Mouse (Mus musculus) embryonic fibroblast, embryonic 13.5 days (primary cell): ENCODE results near the gene Aldh1a3.

ENCODE experiments used
- CTCF ChIP-seq: IDR thresholded peaks from 2 replicates; pipeline ENCODE4 v1.5.1; 2011; ENCODE audit warnings: mild to moderate bottlenecking, control low read depth, low read length, moderate library complexity, borderline replicate concordance; ENCODE audit not compliant: insufficient read depth
- POLR2A ChIP-seq: IDR thresholded peaks from 2 replicates; pipeline ENCODE4 v1.6.1; 2011; ENCODE audit warnings: low read depth, mild to moderate bottlenecking, control low read depth, low read length, moderate library complexity

DNA sequence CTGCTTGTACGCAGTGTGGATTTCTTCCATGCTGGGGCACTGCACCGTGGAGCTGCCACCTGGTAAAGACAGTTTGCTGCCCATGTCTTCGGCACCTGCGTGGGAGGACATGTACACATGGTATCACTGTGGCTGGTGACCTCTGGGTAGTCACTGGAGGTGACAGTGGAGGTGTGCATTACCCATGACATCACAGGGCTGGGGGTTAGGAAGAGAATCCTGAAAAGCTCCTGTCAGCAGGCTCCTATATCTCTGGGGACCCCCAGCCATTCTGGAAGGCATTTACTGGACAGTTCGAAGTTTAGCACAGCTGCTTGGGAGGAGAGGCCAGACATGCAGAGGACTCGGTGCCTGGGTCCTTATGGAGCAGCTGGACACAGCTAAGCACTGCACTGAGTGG, 84.5 kb downstream of the Aldh1a3 start:
- TF ChIP-seq CTCF = no peak
- no peak for TF ChIP-seq POLR2A
